Mouse (Mus musculus) lung, embryonic 15.5 days (tissue): ENCODE measurements around the gene Arhgap30. TPM values are rescaled to one million over a fixed set of nuclear protein-coding genes. Genes with fewer than 3 reads are reported as not detected.

Source experiments
- ATAC-seq: fragments of 200-750 bp; cut with Nextera tagmentation; 2 replicates; pipeline ENCODE4 v1.8.0; 2017; ENCODE audit warnings: moderate number of reproducible peaks, borderline replicate concordance; ENCODE audit not compliant: low FRiP score, low TSS enrichment; ENCODE audit errors: extremely low read depth
- H3K27ac ChIP-seq: fragments of 300-500 bp; sonication (generic); 2 replicates; pipeline ENCODE4 v1.5.1; 2015; ENCODE audit warnings: moderate library complexity, mild to moderate bottlenecking, inconsistent platforms
- H3K27me3 ChIP-seq: fragments of 300-500 bp; sonication (generic); 2 replicates; pipeline ENCODE4 v1.6.1; 2015; ENCODE audit warnings: inconsistent platforms
- H3K36me3 ChIP-seq: fragments of 300-500 bp; sonication (generic); 2 replicates; pipeline ENCODE4 v1.6.1; 2015; ENCODE audit warnings: inconsistent platforms
- H3K4me1 ChIP-seq: fragments of 300-500 bp; sonication (generic); 2 replicates; pipeline ENCODE4 v1.6.1; 2015; ENCODE audit warnings: inconsistent platforms
- H3K4me2 ChIP-seq: fragments of 300-500 bp; sonication (generic); 2 replicates; pipeline ENCODE4 v1.6.1; 2015; ENCODE audit warnings: inconsistent platforms, mild to moderate bottlenecking, moderate library complexity
- H3K4me3 ChIP-seq: fragments of 300-500 bp; sonication (generic); 2 replicates; pipeline ENCODE4 v1.5.1; 2015; ENCODE audit warnings: mild to moderate bottlenecking, inconsistent platforms
- H3K9ac ChIP-seq: fragments of 300-500 bp; sonication (generic); 2 replicates; pipeline ENCODE4 v1.6.1; 2015; ENCODE audit warnings: inconsistent platforms
- H3K9me3 ChIP-seq: fragments of 300-500 bp; sonication (generic); 2 replicates; pipeline ENCODE4 v1.6.1; 2016; ENCODE audit warnings: inconsistent platforms
- WGBS: fragments of 180-500 bp; shearing (Covaris S2); methylation state at CpG from one replicate; pipeline ENCODE4 v1.1.7; 2015; 5-methylcytosine and 5-hydroxymethylcytosine counted together
- polyA plus RNA-seq: library from polyadenylated mRNA; unstranded; fragments of >200 nt; fragmentation: Nextera tagmentation; extraction: Ambion mirVana; gene quantifications from 2 replicates; pipeline ENCODE4 v1.2.1, GENCODE M21; 2015

Arhgap30 gene
- polyA plus RNA-seq, 1 experiment from 2014 or later, result 3.4 TPM

GRCm38 (mm10) chr1:171452522-171452921 lies 63.8 kb downstream of the Arhgap30 start:
- 49% methylated on average over 5 of the region's 5 CpGs for WGBS
- no peak for ATAC-seq
- peaks cover 20% of the 10 kb centered on the region for H3K4me1 ChIP-seq
- no peaks in the 10 kb centered on the region for H3K9me3 ChIP-seq
- H3K4me2 ChIP-seq, result no peak overlapping the region
- no peak overlapping the region for H3K4me3 ChIP-seq
- H3K9ac ChIP-seq, result no peak overlapping the region
- H3K27ac ChIP-seq, result no peak overlapping the region
- no peaks in the 10 kb centered on the region for H3K27me3 ChIP-seq
- H3K36me3 ChIP-seq, result no peaks in the 10 kb centered on the region

GRCm38 (mm10) chr1:171452923-171453322 lies 64.2 kb downstream of the Arhgap30 start:
- Histone ChIP-seq H3K4me1 (peaks cover 16% of the 10 kb centered on the region), H3K36me3 (no peaks in the 10 kb centered on the region), H3K27ac (no peak overlapping the region; the same call in 1 of the 2 replicates), H3K9me3 (no peaks in the 10 kb centered on the region), H3K9ac (no peak overlapping the region), H3K4me2 (no peak overlapping the region), H3K4me3 (no peak overlapping the region), H3K27me3 (no peaks in the 10 kb centered on the region)
- no peak for ATAC-seq
- 73% methylated on average over 5 of the region's 5 CpGs for WGBS

- Histone ChIP-seq H3K9ac (no peak overlapping the region), H3K36me3 (no peaks in the 10 kb centered on the region), H3K27ac (no peak overlapping the region), H3K9me3 (no peaks in the 10 kb centered on the region), H3K27me3 (no peaks in the 10 kb centered on the region), H3K4me2 (no peak overlapping the region), H3K4me1 (peaks cover 14% of the 10 kb centered on the region; the same call in 1 of the 2 replicates), H3K4me3 (no peak overlapping the region)
- no peak for ATAC-seq
- 69% methylated on average over 6 of the region's 6 CpGs for WGBS
Measured at GRCm38 (mm10) chr1:171454926-171455325, 66.2 kb downstream of the Arhgap30 start.

GRCm38 (mm10) chr1:171457568-171457967 lies 68.8 kb downstream of the Arhgap30 start:
- H3K9ac ChIP-seq, result no peak overlapping the region
- H3K36me3 ChIP-seq, result peaks cover 20% of the 10 kb centered on the region
- no peak overlapping the region for H3K4me3 ChIP-seq
- no peak for ATAC-seq
- H3K27ac ChIP-seq, result no peak overlapping the region
- 0 out of 2 replicates have a peak, but pooled peaks cover 9% of the 10 kb centered on the region for H3K4me1 ChIP-seq
- WGBS, result 91% methylated on average over 1 of the region's 1 CpGs
- no peaks in the 10 kb centered on the region for H3K27me3 ChIP-seq
- H3K9me3 ChIP-seq, result no peaks in the 10 kb centered on the region
- no peak overlapping the region for H3K4me2 ChIP-seq

- peaks cover 35% of the 10 kb centered on the region for H3K36me3 ChIP-seq
- ATAC-seq, result no peak
- no peaks in the 10 kb centered on the region for H3K9me3 ChIP-seq
- H3K27ac ChIP-seq, result no peak overlapping the region
- no peak overlapping the region for H3K4me2 ChIP-seq
- no peak overlapping the region for H3K9ac ChIP-seq
- no peaks in the 10 kb centered on the region for H3K27me3 ChIP-seq
- H3K4me1 ChIP-seq, result 0 out of 2 replicates have a peak, but pooled peaks cover 4% of the 10 kb centered on the region
- WGBS, result 44% methylated on average over 5 of the region's 5 CpGs
- no peak overlapping the region for H3K4me3 ChIP-seq
Measured at GRCm38 (mm10) chr1:171459791-171460190, 71.0 kb downstream of the Arhgap30 start.

Other genes starting within 250 kb of the Arhgap30 start
- 256 and 267 TPM in 2 replicates for gene Sdhc, start 238.4 kb upstream of the Arhgap30 start, polyA plus RNA-seq
- gene Mpz, start 238.2 kb upstream of the Arhgap30 start, polyA plus RNA-seq, result 0.69 and 1.0 TPM in 2 replicates
- gene Pcp4l1, start 192.7 kb upstream of the Arhgap30 start, polyA plus RNA-seq, result 5.0 and 5.9 TPM in 2 replicates
- gene Nr1i3, start 175.0 kb upstream of the Arhgap30 start, polyA plus RNA-seq, result 0.20 and 0.33 TPM in 2 replicates
- gene Tomm40l, start 166.4 kb upstream of the Arhgap30 start, polyA plus RNA-seq, result 34.9 and 35.4 TPM in 2 replicates
- 9.5 and 38.1 TPM in 2 replicates for gene Apoa2, start 163.9 kb upstream of the Arhgap30 start, polyA plus RNA-seq
- 46.3 and 46.7 TPM in 2 replicates for gene Fcer1g, start 154.6 kb upstream of the Arhgap30 start, polyA plus RNA-seq
- gene Adamts4, start 138.5 kb upstream of the Arhgap30 start, polyA plus RNA-seq, result 7.4 and 9.6 TPM in 2 replicates
- gene Ndufs2, start 137.6 kb upstream of the Arhgap30 start, polyA plus RNA-seq, result 241 and 266 TPM in 2 replicates
- gene B4galt3, start 118.6 kb upstream of the Arhgap30 start, polyA plus RNA-seq, result 81.2 and 87.2 TPM in 2 replicates
- 49.3 and 50.6 TPM in 2 replicates for gene Ppox, start 107.8 kb upstream of the Arhgap30 start, polyA plus RNA-seq
- 84.4 and 89.7 TPM in 2 replicates for gene Usp21, start 101.0 kb upstream of the Arhgap30 start, polyA plus RNA-seq
- 105 and 109 TPM in 2 replicates for gene Ufc1, start 93.9 kb upstream of the Arhgap30 start, polyA plus RNA-seq
- 49.5 and 50.5 TPM in 2 replicates for gene Dedd, start 59.8 kb upstream of the Arhgap30 start, polyA plus RNA-seq
- gene Nit1, start 43.3 kb upstream of the Arhgap30 start, polyA plus RNA-seq, result 38.3 and 42.6 TPM in 2 replicates
- gene Pfdn2, start 43.3 kb upstream of the Arhgap30 start, polyA plus RNA-seq, result 83.8 and 91.3 TPM in 2 replicates
- gene Klhdc9, start 28.2 kb upstream of the Arhgap30 start, polyA plus RNA-seq, result 2.1 and 2.6 TPM in 2 replicates
- 5.1 and 7.3 TPM in 2 replicates for gene Nectin4, start 18.9 kb upstream of the Arhgap30 start, polyA plus RNA-seq
- 72.9 and 85.7 TPM in 2 replicates for gene Usf1, start 22.4 kb downstream of the Arhgap30 start, polyA plus RNA-seq
- 6.4 and 7.5 TPM in 2 replicates for gene Tstd1, start 29.9 kb downstream of the Arhgap30 start, polyA plus RNA-seq
- gene F11r, start 48.6 kb downstream of the Arhgap30 start, polyA plus RNA-seq, result 102 and 115 TPM in 2 replicates
- gene Alyref2, start 114.5 kb downstream of the Arhgap30 start, polyA plus RNA-seq, result 12.8 and 13.0 TPM in 2 replicates
- gene Itln1, start 146.3 kb downstream of the Arhgap30 start, polyA plus RNA-seq, result not detected in 2 replicates
- 0.43 and 0.57 TPM in 2 replicates for gene Cd244a, start 170.2 kb downstream of the Arhgap30 start, polyA plus RNA-seq
- gene Ly9, start 218.5 kb downstream of the Arhgap30 start, polyA plus RNA-seq, result 0.36 and 0.86 TPM in 2 replicates